Mouse (Mus musculus) cerebellum, adult 9-11 months (tissue): ENCODE data around the gene Styxl1.
A peak's percentile ranks its signal among the peaks of the same experiment; 100 is the strongest.

Experiments
- DNase-seq: peaks from one replicate; pipeline ENCODE4 v3.0.0; 2022

Styxl1 gene

DNA sequence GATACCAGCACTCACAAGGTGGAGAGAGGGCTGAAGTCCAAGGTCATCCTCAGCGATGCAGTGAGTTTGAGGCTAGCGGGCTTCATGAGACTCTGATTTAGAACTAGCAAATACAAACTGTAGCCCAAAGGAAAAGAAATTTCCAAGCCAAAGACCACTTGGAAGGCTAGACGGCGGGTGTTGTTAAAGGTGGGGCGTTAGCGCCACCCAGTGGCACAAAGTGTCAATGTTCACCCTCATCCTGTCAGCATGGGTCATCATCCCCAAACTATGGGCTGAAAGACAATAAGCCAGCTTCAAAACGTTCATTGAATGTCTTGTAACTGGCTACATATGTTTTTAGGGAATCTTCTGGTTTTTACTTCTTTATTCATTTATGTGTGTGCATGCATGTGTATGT lies 14.7 kb downstream of the Styxl1 start:
- DNase-seq: no peak

DNA sequence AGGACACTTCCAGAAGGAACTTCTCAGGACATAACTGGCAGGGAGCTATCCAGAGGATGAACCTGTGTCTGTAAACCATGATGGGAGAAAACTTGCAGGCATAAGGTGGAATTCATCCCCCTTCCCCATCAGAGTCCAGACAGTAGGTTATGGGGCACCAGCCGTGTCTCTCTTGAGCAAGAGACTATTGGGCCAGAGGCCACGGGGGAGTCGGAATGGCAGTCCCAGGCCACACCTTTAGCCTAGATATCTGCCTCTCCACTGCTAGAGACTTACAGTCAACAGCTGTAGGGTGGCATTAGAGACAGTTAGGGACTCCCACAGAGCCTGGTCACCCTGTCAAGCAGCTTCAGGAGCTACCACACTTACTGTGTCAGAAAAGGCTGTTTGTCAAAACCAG lies 16.3 kb downstream of the Styxl1 start:
- no peak for DNase-seq

DNA sequence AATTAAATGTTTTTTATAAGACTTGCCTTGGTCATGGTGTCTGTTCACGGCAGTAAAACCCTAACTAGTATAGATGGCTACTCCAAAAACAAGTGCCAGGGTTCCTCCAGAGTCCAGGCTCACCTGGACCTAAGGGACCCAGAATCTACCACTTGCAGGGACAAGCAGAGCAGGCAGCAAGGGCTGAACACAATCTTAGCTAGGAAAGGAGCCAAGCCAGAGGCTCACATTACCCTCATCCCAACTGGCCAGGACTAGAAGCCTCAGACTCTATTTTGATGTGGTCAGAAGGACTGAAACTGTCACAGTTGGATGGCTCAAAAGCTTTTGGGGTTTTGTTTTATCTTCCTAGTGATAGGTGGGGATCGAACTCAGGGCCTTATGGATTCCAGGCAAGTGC lies 26.6 kb downstream of the Styxl1 start:
- DNase-seq: no peak

DNA sequence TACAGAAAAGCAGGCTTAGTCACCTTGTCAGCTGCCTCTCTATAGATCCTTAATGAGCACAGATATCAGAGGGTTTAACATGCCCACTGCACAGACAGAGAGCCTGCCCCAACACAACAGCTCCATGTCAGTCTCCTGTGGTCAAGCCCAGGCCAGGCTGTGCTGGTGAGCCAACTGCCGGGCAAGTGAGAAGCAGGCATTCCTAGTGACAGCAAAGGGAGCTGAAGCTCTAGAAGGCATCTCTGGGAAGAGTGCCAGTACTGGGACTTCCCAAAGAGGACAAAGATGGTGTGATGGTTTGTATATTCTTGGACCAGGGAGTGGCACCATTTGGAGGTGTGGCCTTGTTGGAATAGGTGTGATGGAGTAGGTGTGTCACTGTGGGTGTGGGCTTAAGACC lies 27.1 kb downstream of the Styxl1 start:
- DNase-seq: no peak

DNA sequence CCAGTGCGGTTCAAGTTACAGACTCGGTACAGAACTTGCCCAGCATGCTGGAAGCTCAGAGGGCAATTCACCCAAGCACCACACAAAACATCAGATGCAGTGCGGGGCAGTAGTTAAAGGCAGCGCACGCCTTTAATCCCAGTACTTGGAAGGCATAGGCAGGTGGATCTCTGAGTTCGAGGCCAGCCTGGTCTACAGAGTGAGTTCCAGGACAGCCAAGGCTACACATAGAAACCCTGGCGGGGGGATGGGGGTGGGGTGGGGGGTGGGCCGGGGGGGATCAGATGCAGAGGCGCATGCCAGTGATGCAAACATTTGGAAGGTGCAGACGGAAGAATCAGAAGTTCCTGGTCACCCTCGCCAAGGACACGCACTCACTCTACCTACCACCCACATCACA lies 33.4 kb downstream of the Styxl1 start:
- peak; percentile 26 for DNase-seq

DNA sequence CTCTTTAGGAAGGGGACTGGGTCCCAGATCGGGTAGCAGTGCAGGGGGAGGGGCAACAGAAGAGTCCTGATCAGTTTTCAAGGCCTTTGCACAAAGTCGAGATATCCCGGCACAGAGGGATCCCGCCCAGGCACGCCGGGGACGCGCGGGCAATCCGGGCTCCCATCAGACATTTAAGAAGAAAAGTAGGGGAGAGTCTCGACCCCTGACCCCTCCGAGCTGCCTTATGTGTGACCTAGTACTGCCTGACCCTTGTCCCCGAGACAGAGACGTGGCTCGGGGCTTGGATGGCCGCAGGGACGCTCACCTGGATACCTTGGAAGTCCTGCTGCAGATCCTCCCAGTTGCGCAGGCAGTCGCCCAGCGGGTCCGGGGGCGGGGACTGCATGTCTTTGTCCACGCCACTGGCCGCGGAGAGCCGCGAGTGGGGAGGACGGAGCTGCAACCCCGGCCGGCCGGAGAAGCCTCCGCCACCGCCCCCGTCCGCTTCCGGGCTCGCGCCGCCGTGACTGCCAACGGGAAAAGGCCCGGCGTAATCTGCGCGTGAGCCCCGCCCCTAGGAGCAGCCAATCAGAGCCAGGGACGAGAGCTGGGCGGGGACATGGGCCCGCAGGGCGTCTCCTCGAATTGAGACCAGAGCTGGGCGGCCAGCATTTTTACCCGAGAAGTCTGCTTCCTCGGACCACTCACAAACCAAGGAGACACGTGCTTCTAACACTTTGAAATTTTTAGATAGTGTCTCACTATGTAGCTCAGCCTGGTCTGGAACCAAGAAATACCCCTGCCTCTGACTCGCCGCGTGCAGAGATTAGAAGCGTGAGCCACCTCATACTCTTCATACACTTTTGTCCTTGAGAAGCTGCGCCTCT lies 34.2 kb downstream of the Styxl1 start, which contains the start of gene Tmem120a:
Gene Tmem120a (minus strand): TSS at position 708 of the 869 bp plus-strand sequence.
- DNase-seq: peak; percentile 92

DNA sequence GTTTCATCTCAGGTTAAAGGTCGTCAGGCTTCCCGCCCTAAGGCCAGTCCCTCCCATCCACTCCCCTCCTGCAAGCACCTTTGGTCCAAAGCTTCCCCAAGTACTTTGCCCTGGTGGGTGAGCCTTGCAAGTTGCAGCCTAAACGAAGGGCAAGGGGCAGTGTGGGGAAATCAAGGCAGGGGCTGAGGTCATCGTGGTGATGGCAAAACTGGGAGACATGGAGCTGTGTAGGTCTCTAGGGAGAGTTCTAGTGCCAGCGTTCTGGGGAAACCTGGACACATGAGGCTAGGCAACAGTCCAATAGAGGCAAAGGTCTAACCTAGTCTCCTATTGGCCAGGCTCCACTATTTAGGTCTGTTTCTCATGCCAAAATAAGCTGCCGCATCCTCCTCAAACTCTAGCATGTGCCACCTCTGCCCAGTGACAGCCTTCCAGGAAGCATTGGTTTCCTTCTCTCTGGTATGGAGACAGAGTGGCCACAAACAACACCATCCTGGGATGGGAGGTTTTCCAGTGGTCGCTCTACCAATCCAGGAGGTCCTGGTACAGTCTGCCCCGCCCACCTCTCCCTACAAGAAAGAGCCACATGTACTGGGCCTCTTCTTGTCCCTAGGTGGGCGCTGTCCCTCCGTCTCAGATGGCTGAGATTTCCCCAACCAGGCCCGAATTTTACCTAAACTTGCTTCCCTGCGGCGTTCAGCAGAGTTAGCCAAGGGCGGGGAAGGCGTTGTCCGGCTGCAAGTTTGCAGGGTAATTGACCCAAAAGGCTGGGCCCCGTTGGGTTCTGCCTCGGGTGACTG lies 35.0 kb downstream of the Styxl1 start:
- DNase-seq: peak; percentile 53

DNA sequence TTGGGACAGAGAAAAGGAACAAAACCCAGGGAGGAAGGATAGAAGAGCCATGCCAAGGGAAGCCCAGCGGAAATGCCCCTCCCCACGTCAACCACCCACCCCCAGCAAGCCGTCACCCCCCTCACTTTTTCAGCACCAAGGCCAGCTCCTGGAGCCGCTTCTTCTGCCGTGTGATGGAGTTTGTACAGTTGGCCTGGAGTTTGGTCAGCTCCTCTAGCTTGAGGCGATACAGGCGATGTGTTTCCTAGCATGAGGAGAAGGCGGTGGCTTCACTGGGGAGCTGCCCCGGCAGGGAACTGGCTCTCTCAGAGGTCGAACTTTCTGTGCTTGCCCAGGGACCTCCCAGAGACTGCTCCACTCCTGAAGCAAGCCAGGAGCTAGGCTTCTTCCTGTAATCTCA lies 36.0 kb downstream of the Styxl1 start:
- DNase-seq: peak; percentile 7

DNA sequence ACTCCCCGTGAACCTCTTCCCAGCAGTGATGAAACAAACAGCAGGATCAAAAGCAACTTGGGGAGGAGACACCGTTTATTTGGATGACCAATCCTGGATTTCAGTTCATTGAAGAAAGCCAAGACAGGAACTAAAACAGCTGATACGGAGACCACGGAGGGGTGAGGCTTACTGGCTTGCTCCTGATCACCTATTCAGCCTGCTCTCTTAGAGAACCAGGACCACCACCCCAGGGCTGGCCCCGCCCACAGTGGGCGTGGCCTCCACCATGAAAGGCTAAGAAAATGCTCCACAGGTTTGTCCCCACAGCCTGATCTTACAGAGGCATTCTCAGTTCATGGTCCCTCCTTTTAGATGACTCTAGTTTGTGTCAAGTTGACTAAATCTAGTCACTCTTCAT lies 39.9 kb downstream of the Styxl1 start:
- peak; percentile 7 for DNase-seq

DNA sequence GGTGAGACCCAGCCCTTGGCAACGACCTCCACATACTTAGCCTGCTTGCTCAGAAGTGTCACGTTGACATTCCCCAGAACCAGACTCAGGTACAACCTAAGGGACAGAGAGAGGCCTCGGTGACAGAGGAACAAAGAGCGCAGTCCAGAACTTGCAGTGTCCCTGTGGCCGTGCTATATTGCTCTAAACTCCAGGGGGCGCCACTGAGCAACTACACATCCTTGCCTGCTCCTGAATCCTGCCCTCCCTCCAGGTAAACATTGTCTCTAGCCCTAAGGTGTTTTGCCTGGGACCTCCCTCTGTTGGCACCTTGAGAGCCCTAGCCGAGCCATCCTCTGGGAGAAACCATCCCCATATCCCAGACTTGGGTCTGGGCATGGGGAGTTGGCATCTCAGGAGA lies 41.0 kb downstream of the Styxl1 start:
- peak; percentile 25 for DNase-seq

DNA sequence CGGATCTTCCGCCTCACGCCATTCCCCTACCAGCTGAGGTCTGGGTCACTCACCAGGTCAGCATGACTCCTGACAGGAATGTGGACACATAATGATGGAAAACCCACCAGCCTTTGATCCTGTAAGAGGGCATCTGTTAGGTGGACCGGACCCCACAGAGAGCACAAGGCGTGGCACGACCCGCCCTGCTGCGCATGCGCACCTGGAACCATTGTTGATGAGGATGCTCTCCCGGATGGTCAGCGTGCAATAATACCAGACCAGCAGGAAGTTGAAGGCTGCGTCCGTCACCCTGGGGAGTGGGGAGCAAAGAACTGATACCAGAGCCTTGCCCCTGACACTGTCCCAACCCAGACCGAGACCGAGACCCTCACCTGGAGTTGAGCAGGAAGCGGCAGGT lies 41.6 kb downstream of the Styxl1 start:
- peak; percentile 7 for DNase-seq

DNA sequence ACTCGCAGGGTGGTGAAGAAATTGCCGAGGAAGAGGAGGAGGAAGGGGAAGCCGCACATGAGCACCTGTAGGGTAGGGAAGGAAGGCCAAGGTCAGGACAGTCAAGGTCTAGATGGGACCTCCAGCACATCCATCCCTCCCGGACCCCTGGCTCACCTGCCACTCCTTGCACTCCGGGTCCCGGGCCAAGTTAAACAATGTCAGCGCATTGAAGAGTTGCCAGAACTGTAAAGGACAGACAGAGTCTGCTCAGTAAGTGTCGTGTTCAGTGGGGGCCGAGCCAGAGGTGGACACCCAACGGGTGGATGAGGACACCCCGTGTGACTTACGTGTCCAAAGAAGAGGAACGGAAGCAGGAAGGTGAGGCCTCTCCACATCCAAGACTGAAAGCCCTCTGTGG lies 42.4 kb downstream of the Styxl1 start:
- peak; percentile 16 for DNase-seq

DNA sequence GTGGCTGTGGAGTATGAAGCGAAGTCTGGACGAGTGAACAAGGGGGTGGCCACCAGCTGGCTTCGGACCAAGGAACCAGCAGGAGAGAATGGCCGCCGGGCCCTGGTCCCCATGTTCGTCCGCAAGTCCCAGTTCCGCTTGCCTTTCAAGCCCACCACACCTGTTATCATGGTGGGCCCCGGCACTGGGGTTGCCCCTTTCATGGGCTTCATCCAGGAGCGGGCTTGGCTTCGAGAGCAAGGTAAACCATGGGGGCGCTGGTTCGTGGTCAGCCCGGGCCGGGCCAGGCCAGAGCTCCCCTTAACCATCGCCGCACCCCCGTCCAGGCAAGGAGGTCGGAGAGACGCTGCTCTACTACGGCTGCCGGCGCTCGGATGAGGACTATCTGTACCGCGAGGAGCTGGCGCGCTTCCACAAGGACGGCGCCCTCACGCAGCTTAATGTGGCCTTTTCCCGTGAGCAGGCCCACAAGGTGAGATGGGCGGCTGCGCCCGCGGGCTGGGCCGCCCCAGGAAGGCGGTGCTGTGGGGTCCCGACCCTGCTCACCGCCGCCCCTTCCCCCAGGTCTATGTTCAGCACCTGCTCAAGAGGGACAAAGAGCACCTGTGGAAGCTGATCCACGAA lies 44.0 kb downstream of the Styxl1 start:
- DNase-seq: peak; percentile 23

DNA sequence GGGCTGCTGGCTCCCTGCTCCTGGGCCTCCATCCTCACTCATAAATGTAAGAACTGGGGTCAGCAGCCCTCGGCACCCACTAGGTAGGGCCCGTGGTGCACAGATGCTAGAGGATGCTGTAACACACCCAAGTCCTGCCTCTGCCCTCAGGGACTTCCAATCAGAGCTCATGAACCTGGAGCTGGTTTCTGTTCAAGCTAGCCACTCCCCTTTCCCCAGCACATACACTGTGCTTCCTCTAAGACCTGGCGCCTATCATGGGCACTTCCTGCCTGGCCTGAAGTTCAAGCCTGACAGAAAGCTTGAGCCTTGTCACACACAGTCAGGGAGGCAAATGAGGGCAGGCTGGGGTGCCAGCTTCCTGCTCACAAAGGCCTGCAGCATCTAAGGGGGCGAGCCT lies 45.1 kb downstream of the Styxl1 start:
- DNase-seq: peak; percentile 3

DNA sequence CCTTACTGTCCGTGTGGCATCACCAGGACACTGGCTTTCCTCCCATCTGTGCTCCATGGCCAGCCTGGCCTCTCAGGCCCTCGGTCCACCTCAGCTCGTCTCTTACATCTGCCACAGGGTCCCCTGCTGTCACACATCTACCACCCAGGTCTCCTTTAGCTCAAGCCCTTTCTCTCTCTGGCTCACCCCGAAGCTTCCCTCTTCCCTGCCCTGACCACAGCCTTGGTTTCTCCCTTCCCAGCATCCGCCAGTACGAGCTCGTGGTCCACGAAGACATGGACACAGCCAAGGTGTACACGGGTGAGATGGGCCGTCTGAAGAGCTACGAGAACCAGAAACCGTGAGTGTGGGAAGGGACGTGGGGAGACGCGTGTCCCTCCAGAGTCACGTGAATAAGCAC lies 46.9 kb downstream of the Styxl1 start:
- peak; percentile 7 for DNase-seq

DNA sequence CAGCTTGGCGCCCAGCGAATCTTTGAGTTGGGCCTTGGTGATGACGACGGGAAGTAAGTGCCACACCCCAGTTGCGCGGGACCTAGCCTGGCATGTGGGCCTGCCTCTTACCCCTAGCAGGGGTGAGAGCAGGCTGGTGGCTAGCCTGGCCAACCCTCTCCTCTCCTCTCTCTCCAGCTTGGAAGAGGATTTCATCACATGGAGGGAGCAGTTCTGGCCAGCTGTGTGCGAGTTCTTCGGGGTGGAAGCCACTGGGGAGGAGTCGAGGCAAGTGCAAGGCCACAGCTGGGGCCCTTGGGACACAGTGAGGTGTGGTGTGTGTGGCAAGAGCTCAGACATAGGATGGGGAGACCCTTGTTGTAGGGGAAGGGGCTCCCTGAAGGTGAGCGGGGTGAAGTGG lies 47.3 kb downstream of the Styxl1 start:
- peak; percentile 10 for DNase-seq

DNA sequence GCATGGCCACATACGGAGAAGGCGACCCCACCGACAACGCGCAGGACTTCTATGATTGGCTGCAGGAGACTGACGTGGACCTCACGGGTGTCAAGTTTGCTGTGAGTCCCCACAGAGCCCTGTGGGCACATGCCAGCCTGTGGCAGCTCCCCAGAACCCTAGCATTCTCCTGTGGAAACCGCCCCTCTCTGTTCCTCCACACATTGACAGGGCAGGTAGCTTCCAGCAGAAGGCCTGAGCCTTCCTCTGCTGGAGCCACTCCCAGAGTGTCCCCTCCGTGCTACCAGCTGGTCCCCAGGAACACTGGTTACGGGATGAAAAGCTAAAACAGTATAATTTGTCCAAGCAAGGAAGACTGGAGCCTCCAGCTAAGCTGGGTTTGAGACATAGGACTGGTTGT lies 47.9 kb downstream of the Styxl1 start:
- DNase-seq: peak; percentile 48

DNA sequence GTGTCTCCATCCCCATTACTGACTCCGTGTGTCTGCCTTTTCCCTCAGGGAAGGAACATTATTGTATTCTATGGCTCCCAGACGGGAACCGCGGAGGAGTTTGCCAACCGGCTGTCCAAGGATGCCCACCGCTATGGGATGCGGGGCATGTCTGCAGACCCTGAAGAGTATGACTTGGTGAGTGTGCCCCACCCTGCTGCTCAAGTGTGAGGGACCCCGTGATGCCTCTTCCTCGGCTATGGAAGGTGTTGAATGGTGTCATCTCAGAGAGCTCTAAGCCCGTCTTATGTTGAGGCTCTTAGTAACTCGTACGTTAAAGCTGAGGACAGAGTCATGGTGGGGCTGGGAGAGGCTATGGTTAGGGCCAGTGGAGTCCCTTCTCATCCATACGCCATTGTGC lies 48.8 kb downstream of the Styxl1 start:
- DNase-seq: peak; percentile 7

DNA sequence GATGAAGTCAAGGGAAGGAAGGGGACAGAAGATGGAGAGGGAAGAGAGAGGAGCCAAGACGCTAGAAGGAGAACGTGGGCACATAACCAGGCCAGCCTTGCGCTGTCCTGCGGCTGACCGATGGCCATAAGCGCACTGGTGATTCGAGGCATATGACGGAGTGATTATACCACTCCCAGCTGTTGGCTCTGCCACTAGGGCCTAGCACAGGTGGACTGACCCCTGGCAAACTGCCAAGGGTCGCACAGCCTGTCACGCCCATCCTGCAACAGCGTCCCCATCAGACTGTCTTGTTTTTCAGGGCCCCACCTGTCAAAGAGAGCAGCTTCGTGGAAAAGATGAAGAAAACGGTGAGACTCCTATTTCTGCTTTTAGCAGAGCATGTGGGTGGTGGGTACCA lies 49.8 kb downstream of the Styxl1 start:
- no peak for DNase-seq

DNA sequence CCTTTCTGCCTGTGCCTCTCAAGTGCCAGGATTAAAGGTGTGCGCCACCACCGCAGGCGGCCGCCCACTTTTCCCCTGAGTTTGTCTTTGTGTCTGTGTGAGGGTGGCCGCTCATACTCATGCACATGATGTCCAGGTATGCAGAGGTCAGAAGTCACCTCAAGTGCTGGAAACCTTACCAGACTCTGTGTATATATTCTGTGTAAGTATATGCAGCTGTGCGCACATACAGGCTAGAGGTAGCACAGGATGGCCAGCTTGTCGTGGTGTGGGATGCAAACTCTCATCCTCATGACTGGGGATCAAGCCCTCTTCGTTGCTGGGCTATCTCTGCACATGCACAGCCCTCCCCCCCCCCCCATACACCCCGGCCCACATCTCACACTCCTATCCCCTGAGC lies 50.3 kb downstream of the Styxl1 start:
- no peak for DNase-seq

DNA sequence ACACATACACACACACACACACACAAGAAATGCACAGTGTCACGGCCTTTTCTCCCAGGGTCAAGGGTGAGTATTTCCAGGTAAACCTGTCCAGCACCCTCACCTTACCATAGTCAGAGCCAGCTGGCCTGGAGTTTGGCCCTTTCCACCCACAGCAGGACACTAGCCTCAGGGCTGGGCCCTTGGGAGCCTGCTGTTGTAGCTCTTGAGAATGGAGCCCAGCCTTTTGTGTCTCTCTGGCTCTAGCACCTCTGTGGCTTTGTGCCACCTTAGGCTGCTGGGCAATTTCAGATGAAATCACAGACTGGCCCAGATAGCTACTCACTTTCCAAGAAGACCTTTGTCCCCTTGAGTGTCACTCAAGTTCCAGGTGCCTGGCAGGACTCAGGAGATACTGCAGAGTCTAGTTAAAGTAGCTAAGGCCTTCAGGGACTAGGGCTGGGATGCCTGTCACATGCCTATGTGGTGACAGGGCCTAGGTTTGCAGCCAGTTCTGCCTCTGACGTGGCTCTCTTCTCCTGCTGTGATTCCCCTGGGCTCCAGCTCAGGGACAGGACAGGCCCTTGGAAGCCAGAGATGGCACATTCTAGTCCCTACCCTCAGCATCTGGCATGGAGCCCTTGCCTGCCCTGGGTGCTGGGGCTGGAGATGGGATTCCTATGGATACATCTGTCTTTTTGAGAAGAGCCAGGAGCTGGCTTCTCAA lies 51.4 kb downstream of the Styxl1 start:
- DNase-seq: no peak

DNA sequence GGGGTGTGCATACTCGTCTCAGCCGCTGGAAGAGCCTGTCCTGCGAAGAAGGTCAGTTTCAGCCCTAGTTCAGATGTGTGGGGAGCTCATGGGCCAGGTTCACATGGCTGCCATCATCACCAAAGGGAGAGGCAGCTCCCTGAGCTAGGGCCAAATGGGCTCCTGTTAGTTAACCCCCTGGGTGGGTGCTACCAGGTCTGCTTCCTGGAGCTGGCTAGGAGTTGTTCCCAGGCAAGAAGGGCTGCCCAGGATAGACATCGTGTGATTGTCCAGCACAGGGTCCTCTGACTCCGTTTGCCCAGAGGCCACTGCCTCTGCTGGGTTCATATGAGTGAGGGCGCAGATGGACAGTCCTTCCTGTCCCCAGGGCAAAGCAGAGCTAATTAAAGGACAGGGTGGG lies 52.2 kb downstream of the Styxl1 start:
- no peak for DNase-seq

DNA sequence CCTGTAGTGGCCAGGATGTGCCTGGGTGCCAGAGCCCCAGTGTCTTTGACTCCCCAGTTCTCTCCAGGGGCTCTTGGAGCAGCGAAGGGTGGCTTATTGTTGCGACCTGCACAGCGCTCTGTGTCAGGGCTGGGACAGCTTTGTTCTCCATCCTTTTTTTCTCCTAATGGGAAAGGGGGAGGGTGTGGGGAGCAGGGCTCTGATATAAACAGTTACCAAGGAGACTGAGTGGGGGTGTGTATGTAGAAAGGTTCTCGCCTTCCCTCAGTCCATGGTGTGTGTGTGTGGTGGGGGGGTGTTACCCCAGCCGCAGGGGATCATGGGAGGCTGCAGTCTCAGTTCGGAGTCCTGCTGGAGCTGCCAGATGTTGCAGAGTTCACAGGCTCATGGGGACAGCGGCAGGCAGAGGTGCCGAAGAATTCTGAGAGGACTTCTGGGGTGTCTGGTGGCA lies 52.8 kb downstream of the Styxl1 start:
- DNase-seq: no peak
